Mouse (Mus musculus) fibroblast of lung, adult 2 months (primary cell): ENCODE measurements around the gene Vps50.
"Not testable (repeated sequence)": the region's sequence is repeated elsewhere in the genome, so short reads cannot be mapped to it uniquely, and the experiment has no call there.

Experiments used
- DNase-seq: peaks from one replicate; pipeline ENCODE4 v3.0.0-alpha.2; 2011; ENCODE audit warnings: low read depth

Vps50 gene

DNA sequence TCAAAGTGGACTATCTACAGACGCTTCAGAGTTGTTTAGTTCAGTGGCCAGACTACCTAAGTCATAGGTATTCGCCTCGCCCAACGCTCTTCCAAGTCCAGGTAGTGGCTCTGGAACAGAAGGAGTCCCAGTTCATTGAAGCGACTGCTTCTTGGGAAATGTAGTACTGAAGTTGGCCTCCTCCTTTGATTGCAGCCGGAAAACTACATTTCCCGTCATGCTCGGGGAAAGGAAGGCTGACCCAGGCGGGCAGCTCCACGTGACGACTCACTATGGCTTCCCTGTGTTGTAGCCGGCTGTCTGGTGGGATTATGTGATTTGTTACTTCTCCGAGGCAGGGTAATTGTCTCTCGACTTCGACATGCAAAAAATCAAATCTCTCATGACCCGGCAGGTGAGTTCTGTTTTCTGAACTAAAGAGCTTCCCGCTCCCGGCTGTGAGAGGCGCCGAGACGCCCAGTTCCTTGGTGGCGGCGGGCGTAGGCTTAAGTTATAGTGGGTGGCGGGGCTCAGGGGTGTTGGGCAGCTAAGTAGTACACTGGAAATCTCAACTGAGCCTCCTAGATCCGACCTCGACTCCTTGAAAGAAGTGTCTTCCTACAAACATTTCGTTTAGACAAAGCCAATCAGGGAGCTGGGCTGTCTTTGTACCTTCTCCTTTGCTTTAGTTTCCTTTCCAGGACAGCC, at the start of gene Vps50, which contains the start of gene Hepacam2:
Gene Vps50, plus strand, starts transcription at position 221 of the 687 bp plus-strand sequence.
Gene Hepacam2, minus strand, starts transcription at position 137 of the 687 bp plus-strand sequence.
- peak; percentile 85 for DNase-seq

DNA sequence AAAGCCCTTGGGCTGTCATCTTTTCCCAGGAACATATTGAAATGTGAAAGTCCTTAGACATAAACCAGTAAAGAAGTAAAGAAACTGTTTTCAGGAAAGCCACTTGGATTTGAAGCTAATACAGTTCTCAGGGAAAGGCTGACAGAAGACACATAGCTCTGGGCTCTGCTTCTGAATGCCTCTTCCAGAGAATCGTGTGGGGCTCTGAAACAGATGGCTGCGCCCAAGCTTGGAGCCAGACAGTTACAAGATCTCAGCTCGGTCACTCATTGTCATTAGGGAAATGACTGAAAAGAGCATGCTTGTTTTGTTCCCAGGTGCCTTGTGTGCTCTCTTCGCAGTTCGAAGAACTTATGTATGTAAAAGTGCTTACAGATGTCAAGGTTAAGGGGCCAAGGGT, 43.8 kb upstream of the Vps50 start:
- no peak for DNase-seq

DNA sequence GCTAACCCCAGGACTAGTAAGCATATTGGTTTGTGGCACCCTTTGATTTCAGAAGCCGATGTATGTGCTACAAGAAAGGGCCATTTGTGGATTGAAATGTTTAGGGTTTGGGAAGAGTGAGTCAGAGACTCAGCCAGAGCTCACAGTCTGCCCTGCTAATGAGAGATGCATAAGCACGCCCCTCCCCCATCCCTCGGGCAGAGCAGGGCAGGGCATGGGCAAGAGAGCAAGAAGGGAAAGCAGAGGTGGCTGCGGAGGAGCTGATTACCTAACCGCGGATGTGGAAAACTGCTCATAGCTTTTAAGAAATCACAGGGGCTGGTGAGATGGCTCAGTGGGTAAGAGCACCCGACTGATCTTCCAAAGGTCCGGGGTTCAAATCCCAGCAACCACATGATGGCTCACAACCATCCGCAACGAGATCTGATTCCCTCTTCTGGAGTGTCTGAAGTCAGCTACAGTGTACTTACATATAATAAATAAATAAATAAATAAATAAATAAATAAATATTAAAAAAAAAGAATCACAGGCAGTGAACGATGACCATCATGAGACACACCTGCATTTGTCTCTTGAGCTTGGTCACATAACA, 42.1 kb upstream of the Vps50 start:
- DNase-seq: no peak

DNA sequence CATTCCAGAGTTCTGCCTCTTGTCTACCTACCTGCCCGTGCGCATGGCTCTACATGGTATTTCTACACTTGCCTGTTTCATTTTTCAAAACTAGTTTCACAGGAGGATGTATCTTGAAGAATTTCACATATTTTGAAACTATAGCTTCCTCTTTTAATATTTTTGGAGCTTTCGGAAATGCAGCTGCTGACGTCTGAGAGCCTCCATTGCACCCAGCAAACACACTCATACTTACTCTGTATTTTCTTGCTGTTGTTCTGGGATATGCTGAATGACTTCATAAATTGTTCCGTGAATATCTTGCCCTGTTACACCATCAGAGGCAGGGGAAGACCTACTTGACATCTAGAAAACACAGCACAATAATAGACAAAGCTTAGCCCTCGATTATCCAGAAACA, 35.2 kb upstream of the Vps50 start:
- no peak for DNase-seq

DNA sequence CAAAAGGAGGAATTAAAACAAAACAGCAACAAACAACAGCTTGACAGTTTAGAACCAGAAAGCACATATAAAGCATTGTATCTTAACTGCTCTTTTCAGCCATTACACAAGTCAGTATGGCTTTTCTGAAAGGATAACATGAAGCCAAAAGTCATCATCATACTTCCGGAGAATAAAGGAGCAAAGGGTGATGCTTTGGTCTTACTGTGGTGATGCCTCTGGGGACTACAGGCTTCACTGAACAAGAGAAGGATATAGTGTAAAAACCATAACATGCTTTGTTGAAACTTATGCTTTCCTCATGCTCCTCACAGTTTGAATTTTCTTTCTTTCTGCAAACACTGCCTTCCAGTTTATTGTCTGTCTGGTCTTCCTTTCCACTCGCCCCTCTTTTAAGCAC, 34.6 kb upstream of the Vps50 start:
- DNase-seq: no peak

DNA sequence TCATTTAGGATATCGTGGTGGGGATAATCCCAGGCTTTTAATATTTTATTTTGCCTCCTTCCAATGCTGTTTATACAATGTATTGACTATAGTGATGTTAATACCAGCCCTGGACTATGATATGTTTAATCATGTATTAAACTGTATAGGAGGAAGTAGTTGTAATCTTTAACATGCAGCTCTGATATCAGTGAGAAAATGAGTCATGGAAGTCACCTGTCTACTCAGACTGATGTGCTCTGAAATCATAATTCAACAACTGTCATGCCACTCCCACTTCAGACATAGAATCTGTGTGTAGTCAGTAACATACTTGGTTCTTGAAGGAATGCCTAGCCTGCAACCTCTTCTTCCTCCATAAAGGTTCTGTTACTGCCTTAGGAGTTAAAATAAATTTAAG, 29.6 kb upstream of the Vps50 start:
- no peak for DNase-seq

DNA sequence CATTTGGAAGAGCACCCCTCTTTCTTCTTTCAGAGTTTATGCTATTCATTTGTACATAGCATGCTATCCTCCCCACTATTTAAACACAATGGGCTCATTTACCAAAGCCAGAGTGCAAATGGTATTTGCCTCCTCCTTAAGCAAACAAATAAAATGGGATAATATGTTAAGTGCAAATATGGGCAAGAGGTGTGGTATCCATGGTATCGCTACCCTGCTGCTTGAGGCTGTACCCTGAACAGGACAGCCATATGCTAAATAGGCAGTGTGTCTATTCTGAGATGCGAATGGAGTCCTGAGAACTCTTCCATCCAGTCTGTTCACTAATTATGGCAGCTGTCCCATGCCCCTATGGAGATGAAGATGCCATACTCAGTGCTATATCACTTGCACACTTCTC, 27.5 kb upstream of the Vps50 start:
- no peak for DNase-seq

DNA sequence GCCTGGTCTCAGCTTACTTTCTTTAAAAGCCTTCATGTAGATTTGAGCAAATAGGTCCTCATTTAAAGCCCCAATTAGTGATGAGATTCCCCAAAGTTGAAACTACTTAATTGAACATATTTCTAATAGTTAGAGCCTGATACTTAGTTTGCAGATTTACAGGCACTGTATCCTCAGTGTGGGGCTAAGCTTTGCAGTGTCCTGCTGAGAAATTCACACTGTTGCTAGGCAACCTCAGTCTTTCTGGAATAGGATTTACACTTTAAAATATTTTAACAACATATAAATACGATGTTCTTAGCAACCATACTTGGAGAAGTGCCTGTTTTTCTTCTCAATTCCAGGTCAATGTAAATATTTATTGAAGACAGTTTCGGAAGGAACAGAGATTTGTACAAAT, 21.9 kb upstream of the Vps50 start:
- no peak for DNase-seq

DNA sequence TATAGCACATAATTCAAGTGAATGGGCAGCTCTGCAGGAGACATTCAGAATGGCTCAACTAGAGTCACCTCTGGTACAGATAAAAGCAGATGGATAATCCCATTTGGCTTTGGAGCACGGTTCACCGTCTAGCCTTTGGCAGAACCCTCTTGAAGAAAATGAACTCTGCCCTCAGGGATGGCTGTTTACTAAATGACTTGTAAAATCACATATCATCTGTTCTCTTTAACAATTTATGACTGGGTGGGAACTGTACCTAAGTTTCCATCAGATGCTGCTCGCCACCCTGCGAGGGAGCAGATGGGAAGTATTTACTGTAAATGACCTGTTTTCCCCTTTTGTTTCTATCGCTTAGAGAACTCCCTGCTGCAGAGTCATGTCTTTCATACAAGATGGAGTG, 18.3 kb upstream of the Vps50 start:
- no peak for DNase-seq

DNA sequence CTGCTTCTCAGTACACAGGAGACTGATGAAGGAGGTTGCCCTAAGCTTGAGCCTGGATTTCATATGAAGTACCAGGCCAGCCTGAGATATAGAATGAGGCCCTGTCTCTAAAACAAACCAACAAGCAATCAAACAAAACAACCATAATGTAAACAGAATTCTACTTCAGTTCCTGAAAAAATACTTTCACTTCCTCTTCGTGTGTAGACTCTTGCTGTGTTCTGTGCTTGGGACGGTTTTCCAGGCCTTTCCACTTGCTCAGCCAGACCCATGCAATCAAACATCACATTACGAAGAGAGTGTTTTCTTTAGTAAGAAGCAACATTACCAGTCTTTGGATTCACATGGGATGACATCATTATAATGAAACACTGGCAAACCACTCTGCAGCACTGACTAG, 16.5 kb upstream of the Vps50 start:
- no peak for DNase-seq

DNA sequence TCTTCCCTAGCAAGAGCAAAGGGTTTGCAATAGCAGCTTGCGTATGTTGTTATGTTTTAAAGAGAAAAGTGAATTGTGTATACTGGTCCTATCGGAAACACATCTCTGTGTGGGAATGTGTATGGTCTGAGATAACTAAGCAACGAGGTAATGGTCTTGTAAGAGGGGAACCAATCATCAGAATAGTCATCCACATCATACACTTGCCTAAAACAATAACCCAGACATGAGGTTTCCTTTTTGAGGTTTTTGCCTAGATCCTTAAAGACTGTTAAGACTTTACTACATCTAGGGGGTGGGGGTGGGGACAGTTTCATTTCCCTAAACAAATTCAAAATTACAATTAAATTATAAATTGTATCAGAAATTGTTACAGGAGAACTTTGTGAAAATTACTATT, 13.0 kb upstream of the Vps50 start:
- DNase-seq: no peak

DNA sequence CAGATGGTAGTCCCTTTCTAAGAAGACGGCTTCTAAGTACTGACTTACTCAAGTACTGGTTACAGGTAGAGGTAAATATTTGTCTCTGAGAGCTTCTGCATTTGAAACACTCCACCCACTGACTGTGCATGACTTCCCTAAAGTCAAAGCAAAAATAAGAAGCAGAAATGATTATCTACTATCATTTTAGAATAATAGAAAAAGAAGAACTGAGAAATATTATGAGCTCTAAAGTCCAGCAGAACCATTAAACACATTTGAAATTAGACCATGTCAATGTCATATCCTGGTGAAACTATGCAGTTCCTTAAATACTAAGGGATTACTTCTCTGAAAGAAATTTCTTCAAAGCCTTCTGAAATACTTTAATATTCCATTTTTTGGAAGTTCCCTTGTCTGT, 10.8 kb upstream of the Vps50 start:
- DNase-seq: no peak

DNA sequence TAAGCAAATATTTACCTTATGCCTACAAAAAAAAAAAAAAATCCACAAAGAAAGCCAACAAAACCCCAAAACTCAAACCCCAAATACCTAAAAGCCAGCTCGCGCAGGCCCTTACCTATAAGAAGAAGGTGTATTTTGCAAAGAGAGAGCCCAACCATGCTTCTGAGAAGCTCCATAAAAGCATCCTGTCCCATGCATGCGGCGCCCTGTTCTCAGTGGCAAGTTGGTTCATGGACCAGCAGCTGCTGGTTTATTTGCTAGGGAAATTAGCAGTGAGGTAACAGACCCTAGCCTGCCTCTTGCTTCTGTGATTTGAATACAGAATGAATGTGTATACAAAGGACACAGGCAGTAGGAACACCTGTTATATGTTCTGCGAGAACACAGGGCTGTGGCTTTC, 3.9 kb upstream of the Vps50 start:
- no peak for DNase-seq

DNA sequence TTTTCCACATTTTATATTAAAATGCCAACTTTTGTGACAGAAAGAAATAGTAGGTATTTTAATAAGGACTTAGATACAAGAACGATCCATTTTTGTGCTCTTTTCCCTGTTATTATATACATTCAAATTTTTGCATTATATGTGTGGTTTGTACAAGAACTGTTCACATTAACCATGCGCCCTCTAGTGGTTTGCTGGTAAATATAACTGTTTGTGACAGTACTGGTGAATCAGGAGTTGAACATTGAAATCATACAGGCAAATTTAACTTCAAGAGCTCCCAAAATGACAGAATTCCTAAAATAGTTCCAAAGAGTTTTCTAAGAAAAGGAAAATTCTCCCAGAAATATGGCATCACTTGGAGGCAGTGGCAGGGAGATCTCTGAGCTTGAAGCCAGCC, 2.0 kb upstream of the Vps50 start:
- no peak for DNase-seq

DNA sequence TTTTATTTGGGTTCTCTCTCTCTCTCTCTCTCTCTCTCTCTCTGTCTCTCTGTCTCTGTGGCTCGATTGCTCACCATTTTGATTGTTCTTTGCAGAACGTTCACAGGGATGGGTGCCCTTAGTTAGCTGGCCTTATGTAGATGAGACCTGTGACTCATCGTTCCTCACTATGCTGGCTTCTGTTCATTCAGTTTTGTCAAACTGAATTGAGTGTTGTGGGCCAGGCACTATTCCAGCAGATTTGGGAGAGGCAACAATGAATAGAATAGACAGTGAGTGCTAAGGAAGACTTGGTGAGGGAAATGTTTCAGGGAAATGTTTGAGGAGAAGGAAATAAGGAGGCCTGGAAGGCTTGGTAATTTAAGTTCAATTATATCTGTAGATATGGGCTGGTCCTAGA, 2.1 kb downstream of the Vps50 start:
- DNase-seq: no peak

DNA sequence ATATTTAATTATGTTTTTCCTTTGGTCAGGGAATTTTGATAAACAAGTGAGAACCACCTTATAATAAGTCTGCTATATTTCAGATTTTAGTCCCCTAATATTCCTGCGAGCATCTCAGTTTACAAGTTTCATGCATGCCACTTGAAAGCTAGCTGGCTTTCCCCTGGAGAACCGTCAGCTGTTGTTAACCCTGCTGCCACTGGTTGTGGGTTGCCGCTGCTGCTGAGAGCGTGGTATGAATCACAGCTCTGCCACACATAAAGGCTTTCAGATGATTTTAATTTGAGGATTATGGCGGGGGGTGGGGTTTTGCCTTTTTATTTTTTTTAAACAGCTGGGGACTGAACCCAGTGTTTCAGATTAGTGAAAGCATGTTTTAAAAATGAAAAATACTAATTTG, 7.1 kb downstream of the Vps50 start:
- no peak for DNase-seq

DNA sequence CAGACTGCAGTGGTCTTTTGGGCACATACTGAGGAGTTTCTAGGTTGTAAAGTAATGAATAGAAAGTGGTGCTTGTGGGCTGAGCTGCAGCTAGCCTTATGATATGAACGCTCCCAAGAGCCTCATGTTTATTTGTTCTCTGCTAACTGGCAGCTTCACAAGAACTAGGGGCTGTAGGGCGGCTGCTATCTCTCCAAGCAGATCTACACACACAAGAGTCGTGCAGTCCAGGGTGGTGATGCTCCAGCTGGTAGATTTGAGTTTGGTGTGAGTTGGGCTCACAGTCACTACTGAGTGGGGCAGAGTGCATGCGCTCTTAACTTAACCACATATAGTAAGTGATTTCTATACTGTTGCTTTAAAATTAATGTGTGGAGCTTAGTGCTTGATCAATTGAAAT, 8.9 kb downstream of the Vps50 start:
- no peak for DNase-seq

DNA sequence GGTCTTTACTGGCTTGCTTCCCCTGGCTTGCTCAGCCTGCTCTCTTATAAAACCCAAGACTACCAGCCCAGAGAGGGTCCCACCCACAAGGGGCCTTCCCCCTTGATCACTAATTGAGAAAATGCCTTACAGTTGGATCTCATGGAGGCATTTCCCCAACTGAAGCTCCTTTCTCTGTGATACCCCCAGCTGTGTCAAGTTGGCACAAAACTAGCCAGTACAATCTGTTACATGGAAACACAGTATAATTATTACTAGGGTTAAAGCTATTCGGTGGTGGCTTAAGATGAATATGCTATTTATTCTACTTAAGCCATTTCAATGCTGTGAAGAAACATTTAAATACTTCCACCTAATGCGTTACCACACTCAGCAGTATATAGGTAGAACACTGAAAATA, 10.0 kb downstream of the Vps50 start:
- not testable (repeated sequence) for DNase-seq

DNA sequence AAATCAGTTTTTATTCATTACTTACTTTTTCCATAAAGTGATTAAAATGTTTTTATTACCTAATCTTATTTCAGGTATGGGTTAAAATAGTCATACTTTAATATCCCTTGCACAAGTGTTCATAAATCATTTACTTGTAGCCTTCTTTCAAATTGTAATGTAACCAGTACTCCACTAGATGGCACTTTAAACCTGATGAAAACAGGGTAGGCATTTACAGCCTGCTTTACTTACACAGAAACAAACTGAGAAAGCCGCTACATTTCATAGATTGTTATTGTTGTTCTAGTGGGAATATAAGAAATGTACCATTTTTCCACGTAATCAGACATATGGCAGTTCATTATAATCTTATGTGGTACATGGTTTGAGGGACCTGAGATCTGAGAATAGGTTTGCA, 11.6 kb downstream of the Vps50 start:
- DNase-seq: peak; percentile 33

DNA sequence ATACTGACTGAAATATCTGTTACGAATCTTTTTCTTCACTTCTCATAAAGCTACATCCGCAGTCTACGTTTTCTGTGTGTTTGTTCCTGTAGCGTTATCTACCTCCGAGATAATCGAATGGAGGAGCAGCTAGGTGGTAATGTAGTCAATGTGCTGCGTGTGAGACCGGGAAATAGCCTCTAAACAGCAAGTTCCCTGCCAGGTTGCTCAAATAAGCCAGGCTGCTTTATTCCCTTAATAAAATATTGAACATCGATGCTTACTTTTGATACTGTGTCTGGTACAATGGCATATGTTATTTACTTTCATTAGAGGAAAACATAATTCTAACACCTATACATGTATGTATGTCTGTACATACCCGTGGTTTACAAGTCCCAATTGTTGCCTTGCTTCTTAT, 12.9 kb downstream of the Vps50 start:
- DNase-seq: no peak

DNA sequence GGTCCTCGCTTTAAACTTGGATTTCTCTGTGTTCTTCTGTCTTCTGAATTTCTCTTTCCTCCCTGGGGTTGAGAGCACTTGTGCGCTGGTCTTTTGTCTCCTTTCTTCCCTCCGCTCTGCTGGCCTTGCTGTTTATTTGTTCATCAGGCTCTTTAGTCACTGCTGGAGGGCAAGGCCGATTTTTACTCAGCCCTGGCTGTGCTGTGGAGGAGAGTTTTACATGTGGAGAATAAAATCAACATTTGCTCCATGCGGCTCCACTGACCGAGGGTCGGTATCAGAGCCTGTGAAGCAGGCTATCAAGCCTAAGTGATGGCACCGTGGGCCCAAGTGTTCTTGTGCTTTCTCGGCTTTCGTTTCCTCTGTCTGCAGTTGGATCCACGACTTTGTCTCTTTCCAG, 13.4 kb downstream of the Vps50 start:
- no peak for DNase-seq

DNA sequence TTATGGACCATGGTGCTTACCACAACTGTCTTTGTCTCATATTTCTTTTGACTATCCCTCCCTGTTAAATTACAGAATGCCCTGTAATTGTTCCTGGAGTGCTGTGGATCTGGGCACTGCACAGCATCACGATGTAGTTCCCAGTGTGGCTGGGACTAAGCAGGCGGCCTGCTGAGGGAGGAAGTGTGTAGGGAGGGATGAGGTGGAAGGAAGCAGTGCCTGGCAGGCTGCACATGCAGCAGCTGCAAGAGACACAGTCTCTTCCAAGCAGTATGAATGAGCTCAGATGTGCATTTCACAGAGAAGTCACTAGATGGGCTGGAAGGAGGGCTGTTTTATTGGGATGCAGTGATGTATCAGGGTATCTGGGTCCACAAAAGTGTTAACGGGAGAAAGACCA, 14.4 kb downstream of the Vps50 start:
- no peak for DNase-seq

DNA sequence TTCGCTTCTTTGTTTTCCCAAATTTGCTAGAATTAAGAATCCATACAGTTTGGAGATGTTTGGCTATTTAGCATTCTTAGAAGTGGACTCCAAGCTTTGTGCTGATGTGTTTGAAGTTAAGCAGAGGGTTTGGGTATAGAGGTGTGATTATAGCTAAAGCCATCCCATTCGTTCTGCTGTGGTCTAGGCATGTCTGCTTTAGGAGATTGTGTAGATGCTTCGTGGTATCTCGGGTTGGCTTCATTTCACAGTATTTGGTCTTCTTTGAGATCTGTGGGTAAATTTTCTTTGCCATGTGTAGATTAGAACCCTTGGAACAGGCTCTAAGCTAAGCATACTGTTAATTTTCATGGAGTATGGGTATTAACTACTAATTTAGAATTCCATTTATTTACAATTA, 30.0 kb downstream of the Vps50 start:
- DNase-seq: no peak

DNA sequence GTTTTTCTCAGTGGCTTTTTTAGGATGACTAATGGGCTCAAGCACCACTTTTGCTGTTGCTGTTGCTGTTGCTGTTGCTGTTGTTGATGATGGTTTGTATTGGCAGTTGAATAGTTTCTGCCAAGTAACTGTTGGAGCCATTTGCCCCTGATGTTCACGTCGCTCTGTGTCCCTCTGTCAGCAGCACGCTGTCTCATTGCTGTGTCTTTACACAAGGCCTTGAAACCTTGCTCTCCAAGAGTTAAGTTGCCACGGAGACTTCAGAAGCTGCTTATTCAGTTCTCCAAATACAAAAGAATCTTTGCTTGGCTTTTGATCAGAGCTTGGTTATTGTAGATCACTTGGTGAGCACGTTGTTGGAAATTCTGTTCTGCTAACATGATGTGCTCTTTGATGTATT, 33.3 kb downstream of the Vps50 start:
- DNase-seq: no peak
